In genomic region chr15:25814535-25814934, GRCm38 (mm10) we compare ENCODE assay signal across 24 mouse cellular contexts. TPM values are rescaled to one million over a fixed set of nuclear protein-coding genes. Genes with fewer than 3 reads are reported as not detected.
DNase-seq lines count a peak whose midpoint lies in the region; ATAC-seq and TF ChIP-seq lines count a peak whose summit lies in the region.
"Had no signal": no experiment of that assay in that cellular context is flagged by ENCODE, and none has a peak within 500 bp of the region (broad histone marks: within the 10 kb centered on the region; RNA-seq: fewer than 3 reads in every experiment).

No protein-coding gene starts in this region.

- no peak for DNase-seq in lung, postnatal 25 days (ENCODE audit: low spot score)
- DNase-seq in A20 (ENCODE audit: low read depth, low spot score) (peak; percentile 44), CH12.LX (ENCODE audit: extremely low read depth) (no peak)
- DNase-seq in frontal cortex, postnatal 36 days (ENCODE audit: low spot score in 2 of 2) = no peak
- DNase-seq in frontal cortex, postnatal 25 days (ENCODE audit: low spot score in 2 of 2) = no peak
- DNase-seq: adrenal gland, adult 2 months; adrenal gland, postnatal 10 days; adrenal gland, postnatal 25 days; B cell, adult 2 months; cerebellum, adult 11 months; cerebellum, adult 18-20 months; cerebellum, adult 8-10 months; cerebellum, adult 9-11 months; cerebellum, postnatal 14 days; cerebellum, postnatal 36 days; embryo, embryonic 11 days had no signal

- no peak for TF ChIP-seq POLR2A in CH12.LX (IDR thresholded peaks at IDR 0.05; ENCODE audit: low read depth, low read length)

- no peak for ATAC-seq in lung, embryonic 16.5 days (ENCODE audit: low read depth)
- ATAC-seq: CD4-positive, CD25-positive, alpha-beta regulatory T cell, adult 4 months; forebrain, embryonic 16.5 days had no signal

- WGBS in lung, embryonic 16.5 days = 44% methylated on average over 3 of the region's 3 CpGs

- TF ChIP-seq RAD21 in CH12.LX (IDR thresholded peaks at IDR 0.05; ENCODE audit: low read depth, low read length) = no peak

- dilution Hi-C loops in CH12.LX (cut with MboI; ENCODE audit: extremely low pct_ligation_motif_present, extremely low pct_unique_long_range_greater_than_20kb, low sequenced_read_pairs) = no loop called here

- no peaks in the 10 kb centered on the region for H3K27me3 ChIP-seq in lung, embryonic 16.5 days (ENCODE audit: control insufficient read depth, insufficient read depth, low read depth, low read length)
- H3K27me3 ChIP-seq in CH12.LX (replicated peaks) = no peaks in the 10 kb centered on the region
- H3K27me3 ChIP-seq: embryonic facial prominence, embryonic 13.5 days; embryonic facial prominence, embryonic 15.5 days; forebrain, embryonic 12.5 days had no signal

- H3K4me2 ChIP-seq in lung, embryonic 16.5 days (ENCODE audit: low read depth, low read length) = no peak overlapping the region
- no peak overlapping the region for H3K4me2 ChIP-seq in CH12.LX (ENCODE audit: insufficient read depth, low read depth, poor library complexity, severe bottlenecking)
- H3K4me2 ChIP-seq: embryonic facial prominence, embryonic 13.5 days; embryonic facial prominence, embryonic 15.5 days; forebrain, embryonic 12.5 days had no signal

- H3K36me3 ChIP-seq in lung, embryonic 16.5 days (ENCODE audit: control insufficient read depth, insufficient read depth, low read length) = peaks cover 36% of the 10 kb centered on the region
- H3K36me3 ChIP-seq in CH12.LX (replicated peaks in 1 of 2; ENCODE audit: control insufficient read depth in 1 of 2, insufficient read depth in 1 of 2, low read length in 1 of 2) = peaks cover 32 to 55% of the 10 kb centered on the region in 2 experiments

- in situ Hi-C loops in CH12.LX (cut with MboI; ENCODE audit: low pct_ligation_motif_present, low pct_unique_long_range_greater_than_20kb, low sequenced_read_pairs) = no loop called here

- H3K79me2 ChIP-seq in CH12.LX (replicated peaks; ENCODE audit: control insufficient read depth, extremely low read depth, insufficient read depth, poor library complexity, severe bottlenecking) = no peaks in the 10 kb centered on the region

- no peak overlapping the region for H3K4me3 ChIP-seq in lung, embryonic 16.5 days (ENCODE audit: low read length)
- H3K4me3 ChIP-seq in CH12.LX (replicated peaks in 1 of 3; ENCODE audit: low read depth in 2 of 3, low read length in 2 of 3, poor library complexity in 1 of 3) = no peak overlapping the region
- H3K4me3 ChIP-seq: embryonic facial prominence, embryonic 13.5 days; embryonic facial prominence, embryonic 15.5 days; erythroblast, embryonic 14.5 days; forebrain, embryonic 10.5 days; forebrain, embryonic 12.5 days had no signal

- TF ChIP-seq EP300 in CH12.LX (IDR thresholded peaks at IDR 0.05; ENCODE audit: low read length) = no peak

- H3K27ac ChIP-seq in lung, embryonic 16.5 days (ENCODE audit: low read length) = 0 out of 2 replicates have a peak overlapping the region, but pooled peaks have one; percentile 19
- no peak overlapping the region for H3K27ac ChIP-seq in CH12.LX (ENCODE audit: insufficient read depth, low read depth)
- H3K27ac ChIP-seq: embryonic facial prominence, embryonic 13.5 days; embryonic facial prominence, embryonic 15.5 days; forebrain, embryonic 10.5 days; forebrain, embryonic 12.5 days had no signal

- H3K9me3 ChIP-seq in lung, embryonic 16.5 days (ENCODE audit: control insufficient read depth, low read length) = peaks cover 5% of the 10 kb centered on the region; the same call in 1 of the 2 replicates
- no peaks in the 10 kb centered on the region for H3K9me3 ChIP-seq in CH12.LX (replicated peaks; ENCODE audit: low read length)

- no peak overlapping the region for H3K9ac ChIP-seq in lung, embryonic 16.5 days (ENCODE audit: low read length)
- no peak overlapping the region for H3K9ac ChIP-seq in CH12.LX (ENCODE audit: insufficient read depth, low read depth)
- H3K9ac ChIP-seq: embryonic facial prominence, embryonic 13.5 days; embryonic facial prominence, embryonic 15.5 days; forebrain, embryonic 12.5 days had no signal

- no peaks in the 10 kb centered on the region for H3K4me1 ChIP-seq in lung, embryonic 16.5 days (replicated peaks; ENCODE audit: control insufficient read depth, insufficient read depth, low read length)
- H3K4me1 ChIP-seq in CH12.LX (ENCODE audit: control insufficient read depth in 1 of 2, insufficient read depth in 2 of 2) = peaks cover 3 to 21% of the 10 kb centered on the region in 2 experiments; a peak in 2 of 4 replicates
- H3K4me1 ChIP-seq: embryonic facial prominence, embryonic 13.5 days; embryonic facial prominence, embryonic 15.5 days; forebrain, embryonic 10.5 days; forebrain, embryonic 12.5 days had no signal

- no peak for TF ChIP-seq CTCF in CH12.LX (conservative IDR thresholded peaks at IDR 0.05 in 1 of 2, IDR thresholded peaks at IDR 0.05 in 1 of 2; ENCODE audit: low read depth in 2 of 2, low read length in 2 of 2)

TF ChIP-seq in CH12.LX, 34 proteins besides CTCF, POLR2A, EP300 and RAD21:
- 0 out of 2 replicates have a peak, but pooled peaks have one; percentile 49 for TF ChIP-seq POLR2AphosphoS2 (IDR thresholded peaks at IDR 0.05; ENCODE audit: low read depth, low read length)
- no peak for TF ChIP-seq ZNF384 (IDR thresholded peaks at IDR 0.05; ENCODE audit: low read depth, low read length)
- no peak for TF ChIP-seq CHD1 (IDR thresholded peaks at IDR 0.05; ENCODE audit: low read depth, low read length)

RNA-seq across cellular contexts. Expression of gene Retreg1, which starts 28.4 kb away (rescaled TPM):
- 13.3 and 13.6 TPM in 2 replicates for polyA plus RNA-seq in lung, embryonic 16.5 days (2015; fragmentation: Nextera tagmentation; extraction: Ambion mirVana)
- total RNA-seq in CH12.LX (2012; rRNA removed) = 15.3 and 19.0 TPM in 2 replicates
- total RNA-seq in CH12.LX (2014; rRNA removed) = 28.7 and 32.1 TPM in 2 replicates
- polyA plus RNA-seq in CH12.LX (2012; ENCODE audit: insufficient read length, low read depth) = 17.3 and 17.5 TPM in 2 replicates
- polyA plus RNA-seq: erythroblast, embryonic 14.5 days had no signal
